Mouse (Mus musculus) spleen, adult 2 months (tissue): ENCODE measurements around the gene Anxa5.

Source experiments
- CTCF ChIP-seq: fragments of 200-500 bp; IDR thresholded peaks from 2 replicates; pipeline ENCODE4 v1.5.1; 2011; ENCODE audit warnings: mild to moderate bottlenecking, inconsistent platforms; ENCODE audit not compliant: insufficient read depth, insufficient read length, insufficient replicate concordance; ENCODE audit errors: extremely low read depth
- POLR2A ChIP-seq: fragments of 200-500 bp; IDR thresholded peaks from 2 replicates; pipeline ENCODE4 v1.6.1; 2011; ENCODE audit warnings: low read depth, low read length, inconsistent platforms

DNA sequence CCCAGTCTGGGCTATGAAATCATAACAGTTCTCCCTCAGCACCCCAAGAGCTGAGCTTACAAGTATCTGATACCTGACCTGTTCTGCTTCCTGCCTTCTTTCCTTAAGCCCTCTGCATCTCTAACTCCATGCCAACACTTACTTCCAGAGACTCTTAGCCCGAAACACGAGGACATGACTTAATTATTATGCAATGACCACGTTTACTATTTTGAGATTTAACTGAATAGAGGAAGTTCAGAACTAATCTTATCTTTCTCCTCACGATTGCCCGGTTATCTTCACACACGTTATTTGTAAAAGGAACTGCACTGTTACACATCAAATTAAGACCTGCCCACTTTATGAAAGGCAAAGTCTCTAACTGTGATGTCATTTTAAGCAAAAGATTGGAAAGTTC is 28.8 kb downstream of the Anxa5 start:
- TF ChIP-seq CTCF (no peak), POLR2A (no peak)
